Mouse (Mus musculus) E14TG2a.4 (cell line): ENCODE data around the gene Glo1.

Source experiments
- CTCF ChIP-seq: conservative IDR thresholded peaks from 2 replicates; pipeline ENCODE4 v1.5.1; 2014; ENCODE audit warnings: low read length
- NANOG ChIP-seq: IDR thresholded peaks from 2 replicates; pipeline ENCODE4 v1.6.1; 2014; ENCODE audit warnings: borderline replicate concordance, low read length, mixed read lengths
- POU5F1 ChIP-seq: IDR thresholded peaks from 2 replicates; pipeline ENCODE4 v1.6.1; 2014; ENCODE audit warnings: low read length, borderline replicate concordance

- TF ChIP-seq CTCF (no peak), NANOG (no peak), POU5F1 (no peak)
Observed at GRCm38 (mm10) chr17:30581201-30581600, 45.5 kb downstream of the Glo1 start.
